Mouse (Mus musculus) small intestine, adult 2 months (tissue): Measurements from ENCODE around the gene Rps15a. TPM values are rescaled to one million over a fixed set of nuclear protein-coding genes. Genes with fewer than 3 reads are reported as not detected.
A peak's percentile ranks its signal among the peaks of the same experiment; 100 is the strongest.

ENCODE experiments used
- H3K27ac ChIP-seq: fragments of 200-500 bp; 2 replicates; pipeline ENCODE4 v1.5.1; 2012; ENCODE audit warnings: low read depth, low read length, control low read depth, inconsistent platforms; ENCODE audit not compliant: insufficient read depth
- H3K27me3 ChIP-seq: fragments of 200-500 bp; 2 replicates; pipeline ENCODE4 v1.6.1; 2012; ENCODE audit warnings: mild to moderate bottlenecking, moderate library complexity, low read length, inconsistent platforms; ENCODE audit not compliant: control insufficient read depth, insufficient read depth
- H3K36me3 ChIP-seq: fragments of 200-500 bp; 2 replicates; pipeline ENCODE4 v1.6.1; 2012; ENCODE audit warnings: mild to moderate bottlenecking, low read length, control low read depth, inconsistent platforms; ENCODE audit not compliant: control insufficient read depth, insufficient read depth
- H3K4me1 ChIP-seq: fragments of 200-500 bp; 2 replicates; pipeline ENCODE4 v1.6.1; 2012; ENCODE audit warnings: low read length, inconsistent platforms, mixed read lengths; ENCODE audit not compliant: control insufficient read depth, insufficient read depth, insufficient read length
- H3K4me3 ChIP-seq: fragments of 200-500 bp; 2 replicates; pipeline ENCODE4 v1.5.1; 2012; ENCODE audit warnings: low read depth, mild to moderate bottlenecking, control low read depth, inconsistent platforms, low read length, moderate library complexity
- CTCF ChIP-seq: fragments of 200-500 bp; IDR thresholded peaks from 2 replicates; pipeline ENCODE4 v1.5.1; 2012; ENCODE audit warnings: low read depth, mild to moderate bottlenecking, control low read depth, inconsistent platforms, low read length, moderate library complexity, mixed read lengths; ENCODE audit not compliant: insufficient replicate concordance, insufficient read length; ENCODE audit errors: extremely low read depth
- POLR2A ChIP-seq: fragments of 200-500 bp; IDR thresholded peaks from 2 replicates; pipeline ENCODE4 v1.6.1; 2012; ENCODE audit warnings: low read depth, mild to moderate bottlenecking, control low read depth, inconsistent platforms, low read length, moderate library complexity
- WGBS: fragments of 180-500 bp; shearing (Covaris S2); methylation state at CpG from one replicate; pipeline ENCODE4 v1.1.7; 2018; 5-methylcytosine and 5-hydroxymethylcytosine counted together
- polyA plus RNA-seq: library from polyadenylated mRNA; depleted of rRNA; stranded (reverse); fragments of >200 nt; gene quantifications from 2 replicates; pipeline ENCODE4 v1.2.3, GENCODE M21; 2012

Gene Rps15a
- polyA plus RNA-seq, 1 experiment, result 192 TPM

DNA sequence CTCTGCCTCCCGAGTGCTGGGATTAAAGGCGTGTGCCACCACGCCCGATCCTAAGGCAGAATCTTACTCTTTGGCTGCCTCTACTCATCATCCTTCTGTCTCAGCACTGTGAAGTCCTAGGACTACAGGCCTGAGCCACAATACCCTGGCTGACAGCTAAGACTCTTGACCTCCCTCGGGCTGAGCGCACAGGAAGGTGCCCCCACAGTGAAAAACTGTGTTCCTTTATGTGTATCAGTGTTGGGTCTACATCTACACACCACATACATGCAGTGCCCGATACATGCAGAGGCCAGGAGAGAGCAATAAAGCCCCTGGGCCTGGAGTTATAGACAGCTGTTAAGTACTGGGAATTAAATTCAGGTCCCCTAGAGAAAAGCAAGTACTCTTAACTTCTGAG lies 6.2 kb upstream of the Rps15a start:
- WGBS, result 97% methylated on average over 7 of the region's 7 CpGs
- TF ChIP-seq CTCF (no peak), POLR2A (no peak)
- peaks cover 60% of the 10 kb centered on the region for H3K36me3 ChIP-seq
- no peak overlapping the region for H3K4me3 ChIP-seq
- H3K4me1 ChIP-seq, result peaks cover 2% of the 10 kb centered on the region; the same call in 1 of the 2 replicates
- H3K27me3 ChIP-seq, result no peaks in the 10 kb centered on the region
- H3K27ac ChIP-seq, result no peak overlapping the region

DNA sequence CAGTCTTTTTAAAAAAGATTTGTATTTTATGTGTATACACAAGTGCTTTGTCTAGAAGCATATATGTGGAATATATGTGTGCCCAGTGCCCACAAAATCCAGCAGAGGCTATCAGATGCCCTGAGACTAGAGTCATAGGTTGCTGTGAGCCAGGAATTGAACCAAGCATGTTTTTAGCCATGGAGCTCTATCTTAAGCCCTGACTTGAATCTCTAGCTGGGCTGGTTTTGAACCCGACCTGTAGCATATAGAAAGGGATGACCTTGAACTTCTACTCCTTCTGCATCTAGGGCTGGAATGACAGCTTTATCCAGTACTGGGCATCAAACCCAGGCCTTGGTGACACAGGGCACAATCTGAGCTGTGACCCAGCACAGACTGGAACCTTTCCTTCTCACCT lies 4.7 kb upstream of the Rps15a start:
- Histone ChIP-seq H3K27me3 (no peaks in the 10 kb centered on the region), H3K4me1 (peaks cover under 1% of the 10 kb centered on the region; the same call in 1 of the 2 replicates), H3K36me3 (peaks cover 47% of the 10 kb centered on the region), H3K4me3 (no peak overlapping the region), H3K27ac (no peak overlapping the region)
- 85% methylated on average over 1 of the region's 1 CpGs for WGBS
- TF ChIP-seq CTCF, result no peak
- TF ChIP-seq POLR2A, result no peak

DNA sequence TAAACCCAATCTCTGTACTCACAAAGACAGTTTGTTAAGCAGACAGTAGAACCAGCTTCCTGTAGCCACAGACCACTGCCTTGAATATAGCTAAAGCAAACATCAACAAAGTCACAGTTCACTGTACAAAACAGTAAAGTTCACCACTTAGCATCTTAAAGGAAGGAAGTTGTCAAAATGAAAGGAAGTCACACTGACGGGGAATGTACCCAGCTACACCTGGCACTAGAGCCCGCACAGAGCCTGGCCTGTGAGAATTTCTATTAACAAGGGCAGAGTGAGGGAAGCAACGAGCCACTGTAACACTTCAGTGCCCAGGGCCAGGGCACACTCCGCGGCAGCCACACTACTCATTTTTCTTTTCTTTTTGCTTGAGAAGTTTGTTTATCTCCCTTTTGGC lies 4.0 kb upstream of the Rps15a start:
- Histone ChIP-seq H3K4me1 (peaks cover 2% of the 10 kb centered on the region; the same call in 1 of the 2 replicates), H3K36me3 (peaks cover 46% of the 10 kb centered on the region), H3K27me3 (no peaks in the 10 kb centered on the region), H3K4me3 (no peak overlapping the region), H3K27ac (peak overlapping the region; percentile 53)
- WGBS, result 72% methylated on average over 5 of the region's 5 CpGs
- TF ChIP-seq CTCF (no peak), POLR2A (no peak)

GRCm38 (mm10) chr7:118119142-118119541 lies 3.2 kb upstream of the Rps15a start:
- Histone ChIP-seq H3K36me3 (peaks cover 48% of the 10 kb centered on the region), H3K27me3 (no peaks in the 10 kb centered on the region), H3K4me1 (peaks cover 6% of the 10 kb centered on the region; the same call in 1 of the 2 replicates), H3K27ac (peak overlapping the region; percentile 5; the same call in 1 of the 2 replicates), H3K4me3 (no peak overlapping the region)
- 63% methylated on average over 2 of the region's 2 CpGs for WGBS
- TF ChIP-seq CTCF, result no peak
- no peak for TF ChIP-seq POLR2A

DNA sequence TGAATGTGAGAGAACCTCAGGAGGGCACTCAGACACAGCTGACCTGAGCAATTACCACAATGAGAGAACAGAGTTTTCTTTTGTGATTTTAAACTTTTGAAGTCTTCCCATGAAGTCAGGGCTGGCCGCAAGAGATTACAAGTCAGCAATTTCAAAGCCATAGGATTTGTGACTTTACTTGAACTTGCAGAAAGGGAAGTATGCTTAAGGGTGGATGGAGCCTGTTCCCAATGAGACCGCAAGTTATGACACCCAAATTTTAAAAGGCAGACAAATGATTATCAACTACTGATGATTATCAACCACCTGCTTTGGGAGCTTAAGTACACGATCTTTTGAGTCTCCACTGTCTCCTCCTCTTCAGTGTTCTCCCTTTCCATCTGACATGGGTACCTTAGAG lies 2.4 kb upstream of the Rps15a start:
- Histone ChIP-seq H3K27me3 (no peaks in the 10 kb centered on the region), H3K4me3 (no peak overlapping the region), H3K4me1 (peaks cover 7% of the 10 kb centered on the region; the same call in 1 of the 2 replicates), H3K36me3 (peaks cover 49% of the 10 kb centered on the region), H3K27ac (no peak overlapping the region)
- TF ChIP-seq POLR2A, result no peak
- TF ChIP-seq CTCF, result no peak
- 71% methylated on average over 3 of the region's 3 CpGs for WGBS

DNA sequence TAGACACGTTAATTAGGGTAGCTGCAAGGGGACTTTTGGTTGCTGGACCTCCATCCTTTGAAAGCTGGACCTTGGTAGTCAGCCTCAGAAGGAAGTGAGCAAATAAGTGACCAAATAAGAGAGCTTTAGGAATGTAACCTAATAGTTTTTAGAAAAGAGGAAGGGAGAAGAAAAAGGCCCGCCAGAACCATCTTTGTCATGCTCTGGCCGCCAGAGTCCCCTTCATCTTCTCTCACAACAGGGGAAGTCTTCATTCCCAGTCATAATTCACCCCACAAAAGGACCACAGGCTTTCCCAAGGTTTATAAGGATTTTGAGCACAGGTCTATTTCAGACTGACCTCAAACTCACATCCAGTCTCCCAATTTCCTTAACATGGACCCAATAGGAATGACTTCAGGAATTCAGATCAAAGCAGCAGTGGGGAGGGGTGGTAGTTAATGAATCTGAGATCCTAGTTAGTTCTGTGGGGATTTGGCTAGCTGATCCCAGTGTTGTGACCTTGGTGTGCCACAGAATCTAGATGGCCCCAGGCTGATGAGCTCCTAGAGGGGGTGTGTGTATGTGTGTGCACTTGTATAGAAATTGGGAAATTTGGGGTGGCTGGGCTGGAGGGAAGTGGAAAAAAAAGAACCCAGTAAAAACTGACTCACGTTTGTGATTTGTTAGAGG lies 1.7 kb upstream of the Rps15a start:
- Histone ChIP-seq H3K27ac (no peak overlapping the region), H3K4me1 (peaks cover 8% of the 10 kb centered on the region; the same call in 1 of the 2 replicates), H3K27me3 (no peaks in the 10 kb centered on the region), H3K4me3 (no peak overlapping the region), H3K36me3 (peaks cover 50% of the 10 kb centered on the region)
- 60% methylated on average over 4 of the region's 4 CpGs for WGBS
- TF ChIP-seq CTCF (no peak), POLR2A (no peak)

DNA sequence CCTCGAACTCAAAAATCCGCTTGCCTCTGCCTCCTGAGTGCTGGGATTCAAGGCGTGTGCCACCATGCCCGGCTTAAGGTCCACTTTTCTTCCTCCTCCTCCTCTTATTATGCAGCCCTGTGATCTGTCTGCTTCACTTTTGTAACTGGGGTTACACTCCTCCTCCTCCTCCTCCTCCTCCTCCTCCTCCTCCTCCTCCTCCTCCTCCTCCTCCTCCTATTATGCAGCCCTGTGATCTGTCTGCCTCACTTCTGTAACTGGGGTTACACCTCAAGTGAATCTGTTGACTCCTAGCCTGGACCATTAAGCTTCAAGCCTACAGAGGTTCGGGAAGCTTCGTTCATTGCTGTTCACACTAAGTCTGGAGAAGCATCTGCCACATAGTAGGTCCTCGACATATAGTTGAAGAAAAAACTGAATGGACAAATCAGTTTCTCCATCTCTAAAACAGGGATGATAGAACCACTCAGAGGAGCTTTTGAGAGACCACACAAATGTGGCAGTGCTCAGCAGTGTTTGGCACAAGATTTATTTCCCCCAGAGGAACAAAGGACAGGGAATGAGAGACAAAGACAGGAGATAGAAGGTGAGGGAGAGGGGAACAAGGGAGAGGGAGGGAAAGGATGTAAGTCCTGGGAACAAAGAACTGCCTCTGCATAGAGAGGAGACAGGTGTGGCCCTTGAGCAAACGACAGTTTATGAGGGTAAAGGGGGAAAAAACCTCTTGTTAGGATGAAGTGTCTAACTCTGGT lies 975 bp upstream of the Rps15a start:
- Histone ChIP-seq H3K27me3 (no peaks in the 10 kb centered on the region), H3K27ac (no peak overlapping the region), H3K4me1 (peaks cover 12% of the 10 kb centered on the region; the same call in 1 of the 2 replicates), H3K36me3 (peaks cover 55% of the 10 kb centered on the region), H3K4me3 (peak overlapping the region; percentile 91; the same call in 1 of the 2 replicates)
- TF ChIP-seq POLR2A (no peak), CTCF (no peak)
- WGBS, result 16% methylated on average over 8 of the region's 8 CpGs
